Mouse (Mus musculus): ENCODE measurements around the gene Ptprcap. TPM values are rescaled to one million over a fixed set of nuclear protein-coding genes. Genes with fewer than 3 reads are reported as not detected.
"Not testable (repeated sequence)": the region's sequence is repeated elsewhere in the genome, so short reads cannot be mapped to it uniquely, and the experiment has no call there.

The Ptprcap gene
- polyA plus RNA-seq, 1 experiment, result not detected

DNA sequence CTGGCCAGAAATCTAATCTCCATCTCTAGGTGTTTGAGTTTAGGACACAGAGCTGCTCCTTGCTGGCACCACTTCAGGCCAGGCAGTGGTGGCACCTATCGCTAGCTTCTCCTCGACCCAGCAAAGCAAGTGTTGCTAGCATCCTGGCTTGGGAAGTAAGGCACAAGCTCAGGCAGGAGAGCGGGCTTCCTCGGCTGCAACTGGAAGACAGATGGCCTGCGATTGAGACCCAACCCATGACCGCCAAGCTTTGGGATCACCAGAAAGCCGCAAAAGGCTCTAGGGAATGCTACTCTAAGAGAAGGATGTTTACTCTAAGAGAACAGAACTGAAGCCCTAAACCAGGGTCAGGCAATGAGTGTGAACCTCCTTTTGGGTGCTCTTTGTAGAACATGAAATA is 23.9 kb upstream of the Ptprcap start:
- Histone ChIP-seq H3K9me3 (replicated peaks; ENCODE audit: control insufficient read depth, insufficient read depth, low read length, poor library complexity, severe bottlenecking) (no peaks in the 10 kb centered on the region), H3K9ac (ENCODE audit: low read depth, poor library complexity, severe bottlenecking) (no peak overlapping the region), H3K4me3 (ENCODE audit: low read depth, low read length) (no peak overlapping the region), H3K4me1 (ENCODE audit: control insufficient read depth, insufficient read depth, low read length) (peaks cover 1% of the 10 kb centered on the region), H3K27me3 (ENCODE audit: control insufficient read depth, insufficient read depth, low read length, poor library complexity, severe bottlenecking) (no peaks in the 10 kb centered on the region), H3K27ac (ENCODE audit: insufficient read depth, low read length) (no peak overlapping the region), H3K36me3 (ENCODE audit: control insufficient read depth, insufficient read depth, low read length, poor library complexity, severe bottlenecking) (0 out of 2 replicates have a peak, but pooled peaks cover 6% of the 10 kb centered on the region)
- no peak for TF ChIP-seq POLR2A (IDR thresholded peaks at IDR 0.05; ENCODE audit: insufficient read depth, low read length)
- TF ChIP-seq CTCF (IDR thresholded peaks at IDR 0.05; ENCODE audit: low read depth, low read length), result no peak
- no peak for TF ChIP-seq EP300 (IDR thresholded peaks at IDR 0.05; ENCODE audit: insufficient read depth, low read depth, low read length)

- no peaks in the 10 kb centered on the region for H3K27me3 ChIP-seq (ENCODE audit: control insufficient read depth, insufficient read depth, low read length, poor library complexity, severe bottlenecking)
- no peak overlapping the region for H3K9ac ChIP-seq (ENCODE audit: low read depth, poor library complexity, severe bottlenecking)
- H3K4me1 ChIP-seq (ENCODE audit: control insufficient read depth, insufficient read depth, low read length), result peaks cover 1% of the 10 kb centered on the region
- no peak overlapping the region for H3K27ac ChIP-seq (ENCODE audit: insufficient read depth, low read length)
- no peak overlapping the region for H3K4me3 ChIP-seq (ENCODE audit: low read depth, low read length)
- no peaks in the 10 kb centered on the region for H3K9me3 ChIP-seq (replicated peaks; ENCODE audit: control insufficient read depth, insufficient read depth, low read length, poor library complexity, severe bottlenecking)
- H3K36me3 ChIP-seq (ENCODE audit: control insufficient read depth, insufficient read depth, low read length, poor library complexity, severe bottlenecking), result 0 out of 2 replicates have a peak, but pooled peaks cover 6% of the 10 kb centered on the region
- TF ChIP-seq CTCF (IDR thresholded peaks at IDR 0.05; ENCODE audit: low read depth, low read length) (no peak), EP300 (IDR thresholded peaks at IDR 0.05; ENCODE audit: insufficient read depth, low read depth, low read length) (no peak), POLR2A (IDR thresholded peaks at IDR 0.05; ENCODE audit: insufficient read depth, low read length) (no peak)
These were observed 23.3 kb upstream of the Ptprcap start for GRCm38 (mm10) chr19:4130106-4130505.

GRCm38 (mm10) chr19:4131075-4131474 is 22.3 kb upstream of the Ptprcap start:
- H3K4me3 ChIP-seq (ENCODE audit: low read depth, low read length), result no peak overlapping the region
- no peak overlapping the region for H3K27ac ChIP-seq (ENCODE audit: insufficient read depth, low read length)
- H3K9ac ChIP-seq (ENCODE audit: low read depth, poor library complexity, severe bottlenecking), result no peak overlapping the region
- no peak for TF ChIP-seq CTCF (IDR thresholded peaks at IDR 0.05; ENCODE audit: low read depth, low read length)
- TF ChIP-seq EP300 (IDR thresholded peaks at IDR 0.05; ENCODE audit: insufficient read depth, low read depth, low read length), result no peak
- TF ChIP-seq POLR2A (IDR thresholded peaks at IDR 0.05; ENCODE audit: insufficient read depth, low read length), result no peak
- H3K27me3 ChIP-seq (ENCODE audit: control insufficient read depth, insufficient read depth, low read length, poor library complexity, severe bottlenecking), result no peaks in the 10 kb centered on the region
- H3K9me3 ChIP-seq (replicated peaks; ENCODE audit: control insufficient read depth, insufficient read depth, low read length, poor library complexity, severe bottlenecking), result no peaks in the 10 kb centered on the region
- peaks cover 3% of the 10 kb centered on the region for H3K4me1 ChIP-seq (ENCODE audit: control insufficient read depth, insufficient read depth, low read length)
- 0 out of 2 replicates have a peak, but pooled peaks cover 6% of the 10 kb centered on the region for H3K36me3 ChIP-seq (ENCODE audit: control insufficient read depth, insufficient read depth, low read length, poor library complexity, severe bottlenecking)

- Histone ChIP-seq H3K27ac (ENCODE audit: insufficient read depth, low read length) (no peak overlapping the region), H3K4me1 (ENCODE audit: control insufficient read depth, insufficient read depth, low read length) (peaks cover 5% of the 10 kb centered on the region), H3K36me3 (ENCODE audit: control insufficient read depth, insufficient read depth, low read length, poor library complexity, severe bottlenecking) (0 out of 2 replicates have a peak, but pooled peaks cover 6% of the 10 kb centered on the region), H3K9ac (ENCODE audit: low read depth, poor library complexity, severe bottlenecking) (no peak overlapping the region), H3K27me3 (ENCODE audit: control insufficient read depth, insufficient read depth, low read length, poor library complexity, severe bottlenecking) (no peaks in the 10 kb centered on the region), H3K9me3 (replicated peaks; ENCODE audit: control insufficient read depth, insufficient read depth, low read length, poor library complexity, severe bottlenecking) (no peaks in the 10 kb centered on the region), H3K4me3 (ENCODE audit: low read depth, low read length) (no peak overlapping the region)
- no peak for TF ChIP-seq CTCF (IDR thresholded peaks at IDR 0.05; ENCODE audit: low read depth, low read length)
- no peak for TF ChIP-seq EP300 (IDR thresholded peaks at IDR 0.05; ENCODE audit: insufficient read depth, low read depth, low read length)
- no peak for TF ChIP-seq POLR2A (IDR thresholded peaks at IDR 0.05; ENCODE audit: insufficient read depth, low read length)
These were observed 21.6 kb upstream of the Ptprcap start for GRCm38 (mm10) chr19:4131768-4132167.

DNA sequence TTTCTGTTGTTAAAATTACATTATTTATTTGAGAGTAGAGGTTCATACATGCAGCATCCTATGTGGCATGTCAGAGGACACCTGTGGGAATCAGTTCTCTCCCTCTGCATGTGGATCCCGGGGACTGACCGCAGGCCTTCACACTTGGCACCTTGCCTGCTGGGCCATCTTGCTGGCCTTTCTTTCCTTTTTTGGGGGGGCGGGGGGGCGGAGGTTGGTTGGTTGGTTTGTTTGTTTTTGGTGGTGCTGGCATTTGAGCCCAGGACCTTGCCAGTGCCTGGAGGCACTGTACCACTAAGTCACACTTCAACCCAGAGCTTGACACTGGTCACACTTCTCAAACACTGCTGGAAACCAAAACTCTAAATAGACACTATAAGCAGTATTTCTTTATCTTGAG is 19.1 kb upstream of the Ptprcap start:
- Histone ChIP-seq H3K4me1 (ENCODE audit: control insufficient read depth, insufficient read depth, low read length) (peaks cover 4% of the 10 kb centered on the region), H3K9me3 (replicated peaks; ENCODE audit: control insufficient read depth, insufficient read depth, low read length, poor library complexity, severe bottlenecking) (no peaks in the 10 kb centered on the region), H3K9ac (ENCODE audit: low read depth, poor library complexity, severe bottlenecking) (no peak overlapping the region), H3K27ac (ENCODE audit: insufficient read depth, low read length) (no peak overlapping the region), H3K27me3 (ENCODE audit: control insufficient read depth, insufficient read depth, low read length, poor library complexity, severe bottlenecking) (no peaks in the 10 kb centered on the region), H3K4me3 (ENCODE audit: low read depth, low read length) (no peak overlapping the region), H3K36me3 (ENCODE audit: control insufficient read depth, insufficient read depth, low read length, poor library complexity, severe bottlenecking) (0 out of 2 replicates have a peak, but pooled peaks cover 6% of the 10 kb centered on the region)
- TF ChIP-seq EP300 (IDR thresholded peaks at IDR 0.05; ENCODE audit: insufficient read depth, low read depth, low read length), result no peak
- TF ChIP-seq POLR2A (IDR thresholded peaks at IDR 0.05; ENCODE audit: insufficient read depth, low read length), result no peak
- TF ChIP-seq CTCF (IDR thresholded peaks at IDR 0.05; ENCODE audit: low read depth, low read length), result no peak

DNA sequence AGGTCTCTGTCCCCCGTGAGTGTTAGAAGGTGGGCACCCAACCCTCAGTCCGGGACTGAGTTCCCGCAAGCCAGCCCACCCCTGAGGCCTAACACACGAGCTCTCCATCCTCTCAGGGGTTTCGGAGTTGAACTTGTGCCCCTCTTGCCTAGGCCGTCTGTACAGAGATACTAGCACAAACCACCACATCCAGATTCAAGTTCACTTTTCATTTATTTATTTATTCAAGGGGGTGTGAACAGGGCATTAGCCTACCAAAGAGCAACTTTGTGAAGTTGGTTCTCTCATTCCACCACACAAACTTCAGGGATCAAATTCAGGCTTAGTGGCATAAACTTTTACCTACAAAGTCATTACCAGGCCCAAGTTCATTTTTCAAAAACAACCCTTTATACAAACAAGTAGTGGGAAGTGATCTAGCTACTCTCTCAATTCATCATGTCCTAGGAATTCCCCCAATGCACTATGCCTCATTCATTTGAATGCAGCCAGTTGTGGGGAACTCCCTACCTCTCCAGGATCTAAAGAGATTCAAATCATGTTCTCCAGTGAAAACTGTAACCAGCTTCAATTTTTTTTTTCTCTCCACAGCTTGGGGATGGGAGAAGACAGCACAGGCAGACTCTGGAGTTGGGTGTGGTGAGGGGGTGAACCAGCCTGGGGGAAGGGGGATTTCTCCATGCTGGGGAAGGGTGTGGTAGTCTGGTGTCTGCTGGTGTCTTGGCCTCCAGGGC is 18.0 kb upstream of the Ptprcap start:
- not testable (repeated sequence) for H3K4me3 ChIP-seq (ENCODE audit: low read depth, low read length); H3K4me1 ChIP-seq (ENCODE audit: control insufficient read depth, insufficient read depth, low read length); H3K27me3 ChIP-seq (ENCODE audit: control insufficient read depth, insufficient read depth, low read length, poor library complexity, severe bottlenecking); H3K9me3 ChIP-seq (replicated peaks; ENCODE audit: control insufficient read depth, insufficient read depth, low read length, poor library complexity, severe bottlenecking); H3K36me3 ChIP-seq (ENCODE audit: control insufficient read depth, insufficient read depth, low read length, poor library complexity, severe bottlenecking); H3K9ac ChIP-seq (ENCODE audit: low read depth, poor library complexity, severe bottlenecking)
- peak overlapping the region; percentile 40; the same call in 1 of the 2 replicates for H3K27ac ChIP-seq (ENCODE audit: insufficient read depth, low read length)
